Mouse (Mus musculus) midbrain, embryonic 14.5 days (tissue): ENCODE measurements at regions not wholly inside any gene's neighbourhood (a gene's known extent, or its start where the extent isn't known, plus 50 kb on each side); places are given as distances from the start of the nearest gene placed in this dataset.
A peak's percentile ranks its signal among the peaks of the same experiment; 100 is the strongest.

ENCODE experiments used
- ATAC-seq: fragments of 200-750 bp; cut with Nextera tagmentation; 2 replicates; pipeline ENCODE4 v1.8.0; 2017; ENCODE audit warnings: moderate number of reproducible peaks, moderate library complexity; ENCODE audit not compliant: low FRiP score, low TSS enrichment
- DNase-seq: peaks from one replicate; pipeline ENCODE4 v3.0.0-alpha.2; 2015
- H3K27ac ChIP-seq: fragments of 300-500 bp; sonication (generic); replicated peaks from 2 replicates; pipeline ENCODE4 v1.5.1; 2014; ENCODE audit warnings: mild to moderate bottlenecking, low read depth, low read length, moderate library complexity
- H3K27me3 ChIP-seq: fragments of 300-500 bp; sonication (generic); 2 replicates; pipeline ENCODE4 v1.6.1; 2014; ENCODE audit warnings: low read length, control low read depth, mixed read lengths; ENCODE audit not compliant: control insufficient read depth, insufficient read depth
- H3K36me3 ChIP-seq: fragments of 300-500 bp; sonication (generic); 2 replicates; pipeline ENCODE4 v1.6.1; 2014; ENCODE audit warnings: low read length, control low read depth; ENCODE audit not compliant: control insufficient read depth, insufficient read depth
- H3K4me1 ChIP-seq: fragments of 300-500 bp; sonication (generic); 2 replicates; pipeline ENCODE4 v1.6.1; 2014; ENCODE audit warnings: mild to moderate bottlenecking, antibody characterized with exemption, low read length, control low read depth; ENCODE audit not compliant: control insufficient read depth, insufficient read depth
- H3K4me2 ChIP-seq: fragments of 300-500 bp; sonication (generic); 2 replicates; pipeline ENCODE4 v1.6.1; 2014; ENCODE audit warnings: mild to moderate bottlenecking, low read length, moderate library complexity
- H3K4me3 ChIP-seq: fragments of 300-500 bp; sonication (generic); replicated peaks from 2 replicates; pipeline ENCODE4 v1.5.1; 2014; ENCODE audit warnings: low read depth, low read length
- H3K9ac ChIP-seq: fragments of 300-500 bp; sonication (generic); replicated peaks from 2 replicates; pipeline ENCODE4 v1.6.1; 2014; ENCODE audit warnings: mild to moderate bottlenecking, low read length, moderate library complexity
- H3K9me3 ChIP-seq: fragments of 300-500 bp; sonication (generic); 2 replicates; pipeline ENCODE4 v1.6.1; 2016; ENCODE audit warnings: low read length, control low read depth, mixed read lengths; ENCODE audit not compliant: control insufficient read depth
- WGBS: fragments of 180-500 bp; shearing (Covaris S2); extraction: QIAGEN DNeasy Blood & Tissue Kit; methylation state at CpG from one replicate; pipeline ENCODE4 v1.1.7; 2014; 5-methylcytosine and 5-hydroxymethylcytosine counted together

DNA sequence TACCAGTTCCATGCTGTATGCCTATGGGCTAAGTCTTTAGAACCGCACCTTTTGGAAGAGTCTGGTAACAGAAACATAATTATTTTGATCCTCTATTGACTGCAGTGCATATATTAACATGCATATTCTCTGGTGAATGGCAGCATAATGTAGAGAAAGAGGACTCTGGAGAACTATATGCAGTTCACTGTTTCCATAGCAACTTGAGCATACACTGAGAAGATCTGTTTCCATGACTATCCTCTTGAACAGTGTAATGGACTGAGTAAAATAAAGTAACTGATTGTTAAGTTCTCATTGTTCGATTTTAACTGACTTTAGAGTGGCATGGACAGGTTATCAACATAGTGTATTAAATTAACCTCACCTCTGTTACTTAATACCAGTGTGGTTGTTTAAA, 147.6 kb upstream of the 2610001J05Rik start:
- WGBS = 36% methylated on average over 2 of the region's 2 CpGs
- DNase-seq = peak; percentile 70
- Histone ChIP-seq H3K4me1 (peaks cover 7% of the 10 kb centered on the region), H3K4me2 (no peak overlapping the region), H3K27me3 (no peaks in the 10 kb centered on the region), H3K36me3 (no peaks in the 10 kb centered on the region), H3K9me3 (no peaks in the 10 kb centered on the region), H3K4me3 (no peak overlapping the region), H3K27ac (no peak overlapping the region), H3K9ac (no peak overlapping the region)
- peak; percentile 68; the same call in 1 of the 2 replicates for ATAC-seq

DNA sequence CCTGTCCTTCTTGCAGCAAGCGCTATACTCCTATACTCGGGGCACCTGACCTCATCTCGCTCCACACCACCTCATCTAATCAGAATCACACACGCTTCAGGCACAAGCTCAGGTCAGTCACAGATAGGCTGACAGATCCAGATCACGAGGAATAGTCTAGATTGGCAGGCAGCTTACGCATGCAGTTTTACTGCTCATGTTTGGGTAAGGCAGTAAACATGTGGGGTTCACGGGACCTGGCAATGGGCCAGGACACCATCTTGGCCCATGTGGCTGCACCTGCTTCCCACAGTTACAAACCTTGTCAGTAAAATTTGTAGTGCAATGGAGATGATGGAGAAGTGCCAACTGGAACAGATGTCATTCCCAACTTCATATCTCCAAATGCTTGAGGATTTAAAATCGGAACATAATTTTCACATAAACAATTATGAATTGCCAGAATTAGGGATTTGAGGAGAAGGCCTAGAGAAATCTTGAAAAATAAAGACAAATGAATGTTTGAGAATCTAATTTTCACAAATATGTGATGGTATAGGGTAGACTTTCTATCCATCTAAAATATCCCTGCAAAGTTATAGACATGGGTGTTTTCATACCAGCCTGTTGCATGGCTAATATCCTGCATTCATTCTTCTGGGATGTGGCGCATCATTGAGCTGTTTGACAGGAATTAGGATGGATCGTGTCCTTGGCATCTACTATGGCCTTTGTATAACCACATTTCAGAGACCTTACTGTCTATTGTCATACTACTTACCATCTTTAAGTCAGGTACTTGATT, 111.5 kb upstream of the 2610001J05Rik start:
- ATAC-seq (no peak), DNase-seq (peak; percentile 12)
- Histone ChIP-seq H3K27ac (no peak overlapping the region), H3K4me1 (no peaks in the 10 kb centered on the region), H3K36me3 (no peaks in the 10 kb centered on the region), H3K4me2 (no peak overlapping the region), H3K27me3 (no peaks in the 10 kb centered on the region), H3K4me3 (no peak overlapping the region), H3K9ac (no peak overlapping the region), H3K9me3 (peaks cover 3% of the 10 kb centered on the region; the same call in 1 of the 2 replicates)
- WGBS = 92% methylated on average over 10 of the region's 10 CpGs

DNA sequence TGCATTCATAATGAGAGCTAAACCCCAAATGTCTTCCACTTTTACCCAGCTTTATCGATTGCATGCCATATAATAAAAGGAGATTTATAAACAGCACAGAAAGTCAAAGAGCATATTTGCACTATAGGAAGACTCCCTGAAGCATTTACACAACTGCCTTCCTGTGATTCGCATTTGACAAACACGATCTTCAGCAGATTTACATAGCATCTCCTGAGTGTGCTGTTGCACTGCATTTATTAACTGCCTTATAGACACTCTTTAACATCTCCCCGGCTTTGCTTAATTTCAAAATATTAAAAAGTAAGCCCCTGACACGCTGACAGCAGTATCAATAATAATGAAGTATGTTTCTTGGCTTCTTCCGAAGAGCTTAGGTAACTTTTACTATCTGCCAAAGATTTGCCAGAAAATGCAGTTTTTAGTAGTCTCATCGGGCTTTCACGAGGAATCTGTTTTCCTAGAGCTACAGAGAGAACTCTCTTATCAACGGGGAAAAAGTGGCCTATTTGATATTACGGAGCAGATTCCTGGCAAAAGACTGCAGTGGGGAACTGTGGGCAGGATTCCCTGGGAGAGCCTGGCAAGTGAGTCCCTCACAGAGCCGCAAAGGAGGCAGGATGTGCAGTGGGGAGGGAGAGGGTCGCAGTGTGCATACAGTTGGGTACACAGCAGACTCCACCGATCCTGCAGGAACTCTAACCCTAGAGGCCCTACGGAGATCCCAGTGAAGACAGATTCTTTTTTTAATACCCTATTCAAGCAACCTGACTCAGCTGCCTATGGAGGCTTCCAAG, 103.6 kb upstream of the 2610001J05Rik start:
- WGBS = 70% methylated on average over 14 of the region's 14 CpGs
- H3K36me3 ChIP-seq = no peaks in the 10 kb centered on the region
- H3K27ac ChIP-seq = no peak overlapping the region
- peaks cover 3% of the 10 kb centered on the region; the same call in 1 of the 2 replicates for H3K9me3 ChIP-seq
- no peak overlapping the region for H3K9ac ChIP-seq
- H3K4me1 ChIP-seq = no peaks in the 10 kb centered on the region
- no peak overlapping the region for H3K4me3 ChIP-seq
- no peak for ATAC-seq
- H3K27me3 ChIP-seq = no peaks in the 10 kb centered on the region
- no peak overlapping the region for H3K4me2 ChIP-seq
- peak; percentile 7 for DNase-seq

GRCm38 (mm10) chr6:13964471-13964870, 93.2 kb upstream of the 2610001J05Rik start:
- Histone ChIP-seq H3K4me1 (no peaks in the 10 kb centered on the region), H3K4me2 (no peak overlapping the region), H3K9me3 (peaks cover 1% of the 10 kb centered on the region; the same call in 1 of the 2 replicates), H3K9ac (no peak overlapping the region), H3K27me3 (no peaks in the 10 kb centered on the region), H3K36me3 (no peaks in the 10 kb centered on the region), H3K4me3 (no peak overlapping the region), H3K27ac (no peak overlapping the region)
- ATAC-seq (no peak), DNase-seq (peak; percentile 8)
- 62% methylated on average over 2 of the region's 2 CpGs for WGBS

DNA sequence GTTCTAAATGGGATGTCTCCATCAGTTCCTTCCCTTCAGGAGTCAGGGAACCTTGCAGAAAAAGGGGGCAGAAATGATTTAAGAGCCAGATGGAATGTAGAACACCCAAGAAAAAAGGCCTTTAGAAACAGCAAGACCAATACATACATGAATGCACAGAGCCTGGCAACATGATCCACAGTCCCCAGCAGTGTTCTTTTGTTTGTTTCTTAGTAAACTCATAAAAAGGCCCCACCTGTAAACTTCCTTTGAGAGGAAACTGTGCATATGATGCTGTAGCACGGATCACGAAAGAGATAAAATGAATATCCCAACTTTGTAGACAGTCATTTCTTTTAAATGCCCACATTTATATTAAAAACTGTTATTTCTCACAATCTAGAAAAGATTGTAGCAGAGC, 92.7 kb upstream of the 2610001J05Rik start:
- no peaks in the 10 kb centered on the region for H3K27me3 ChIP-seq
- ATAC-seq (no peak), DNase-seq (no peak)
- no peak overlapping the region for H3K4me2 ChIP-seq
- no peaks in the 10 kb centered on the region for H3K9me3 ChIP-seq
- H3K27ac ChIP-seq = no peak overlapping the region
- H3K9ac ChIP-seq = no peak overlapping the region
- no peaks in the 10 kb centered on the region for H3K4me1 ChIP-seq
- H3K4me3 ChIP-seq = no peak overlapping the region
- H3K36me3 ChIP-seq = no peaks in the 10 kb centered on the region
- WGBS = 54% methylated on average over 2 of the region's 2 CpGs

GRCm38 (mm10) chr6:13949640-13950039, 78.3 kb upstream of the 2610001J05Rik start:
- no peak overlapping the region for H3K9ac ChIP-seq
- ATAC-seq = no peak

DNA sequence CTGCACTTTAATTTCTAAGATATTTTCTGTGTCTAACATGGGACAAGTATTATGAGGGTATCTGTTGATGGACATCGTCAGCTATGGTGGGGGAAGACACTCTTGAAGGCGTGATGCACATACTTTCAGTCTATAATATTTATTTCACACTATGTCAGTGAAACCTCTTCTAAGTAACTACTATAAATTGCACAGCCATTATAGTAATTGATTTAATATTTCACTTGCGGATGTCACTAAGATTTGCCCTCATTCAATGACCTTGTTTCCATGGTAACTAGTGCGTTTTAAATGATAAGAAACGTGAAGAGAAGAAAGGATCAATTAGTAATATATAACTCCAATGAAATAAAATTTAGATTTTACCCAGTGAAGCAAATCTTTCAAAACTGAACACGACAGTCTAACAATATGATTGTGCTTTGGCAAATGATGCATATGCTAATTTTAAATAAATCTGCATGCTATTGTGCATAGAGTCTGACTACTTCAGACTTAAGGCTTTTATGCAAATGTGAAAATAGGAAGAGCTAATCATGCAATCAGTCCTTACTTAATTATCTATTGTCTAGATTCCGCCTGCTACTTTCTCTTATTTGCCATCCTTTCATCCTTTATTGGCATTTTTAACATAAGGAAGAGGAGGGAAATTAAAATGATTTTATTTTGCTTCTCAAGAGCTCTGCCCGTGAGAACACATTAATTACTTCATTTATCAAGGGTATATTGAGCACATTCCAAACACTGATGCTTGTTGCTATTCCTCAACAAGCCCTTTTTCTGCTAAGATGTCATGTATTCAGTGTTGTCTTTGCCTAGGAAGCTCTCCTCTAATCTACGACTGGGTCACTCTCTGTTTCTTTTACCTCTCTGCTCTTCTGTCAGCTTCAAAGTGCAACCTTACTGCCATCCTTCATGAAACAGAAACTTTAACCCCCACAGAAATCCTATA, 49.8 kb upstream of the 2610001J05Rik start:
- Histone ChIP-seq H3K27me3 (no peaks in the 10 kb centered on the region), H3K9ac (no peak overlapping the region), H3K4me3 (no peak overlapping the region), H3K9me3 (no peaks in the 10 kb centered on the region), H3K4me1 (no peaks in the 10 kb centered on the region), H3K27ac (no peak overlapping the region; the same call in 1 of the 2 replicates), H3K36me3 (no peaks in the 10 kb centered on the region), H3K4me2 (no peak overlapping the region)
- DNase-seq (peak; percentile 26), ATAC-seq (peak; percentile 51; the same call in 1 of the 2 replicates)
- WGBS = 72% methylated on average over 9 of the region's 9 CpGs

More at GRCm38 (mm10) chr6:13949640-13950039, 78.3 kb upstream of the 2610001J05Rik start:
- H3K4me3 ChIP-seq = no peak overlapping the region
- H3K4me1 ChIP-seq = no peaks in the 10 kb centered on the region
- no peaks in the 10 kb centered on the region for H3K27me3 ChIP-seq
- no peaks in the 10 kb centered on the region for H3K36me3 ChIP-seq
- WGBS = 79% methylated on average over 4 of the region's 4 CpGs
- H3K9me3 ChIP-seq = no peaks in the 10 kb centered on the region
- no peak for DNase-seq
- H3K4me2 ChIP-seq = no peak overlapping the region
- H3K27ac ChIP-seq = no peak overlapping the region
